Mouse (Mus musculus) megakaryocyte, embryonic 14.5 days (primary cell): Measurements from ENCODE around the gene Zfp988.
"Not testable (repeated sequence)": the region's sequence is repeated elsewhere in the genome, so short reads cannot be mapped to it uniquely, and the experiment has no call there.

ENCODE experiments used
- FLI1 ChIP-seq: IDR thresholded peaks from 2 replicates; pipeline ENCODE4 v1.6.1; 2012; ENCODE audit warnings: low read length, inconsistent platforms, mixed read lengths
- GATA1 ChIP-seq: IDR thresholded peaks from 3 replicates; pipeline ENCODE4 v1.6.1; 2012; ENCODE audit warnings: mixed read lengths, low read length, inconsistent platforms, borderline replicate concordance

- TF ChIP-seq FLI1, GATA1: not testable (repeated sequence)
These were observed 36.7 kb upstream of the Zfp988 start for GRCm38 (mm10) chr4:147268735-147269134.
